Mouse (Mus musculus): Measurements from ENCODE around the gene Nsun3. TPM values are rescaled to one million over a fixed set of nuclear protein-coding genes. Genes with fewer than 3 reads are reported as not detected.

Nsun3 gene
- 5.1 and 6.9 TPM in 2 replicates for polyA plus RNA-seq (2012; rRNA removed)

GRCm38 (mm10) chr16:62786621-62787331, at the start of gene Nsun3:
Nsun3 (minus strand) TSS chr16:62786818.

GRCm38 (mm10) chr16:62814491-62814890, 27.9 kb upstream of the Nsun3 start, which contains the start of gene Stx19:
Stx19 (plus strand) TSS chr16:62814676.

Other genes with a start within 250 kb of the Nsun3 start
- gene Stx19, start 27.9 kb upstream of the Nsun3 start, polyA plus RNA-seq (2012; rRNA removed), result 0.09 and 0.14 TPM in 2 replicates
- gene Arl13b, start 60.2 kb upstream of the Nsun3 start, polyA plus RNA-seq (2012; rRNA removed), result 4.0 and 5.1 TPM in 2 replicates
- 3.7 and 3.8 TPM in 2 replicates for gene Pros1, start 67.5 kb upstream of the Nsun3 start, polyA plus RNA-seq (2012; rRNA removed)